Mouse (Mus musculus): Measurements from ENCODE around the gene Gnl2. TPM values are rescaled to one million over a fixed set of nuclear protein-coding genes. Genes with fewer than 3 reads are reported as not detected.

The Gnl2 gene
- polyA plus RNA-seq, 2 experiments: 74.1 to 94.7 TPM

GRCm38 (mm10) chr4:125056476-125056875 lies 40.1 kb downstream of the Gnl2 start:
- 28% methylated on average over 4 of the region's 4 CpGs for WGBS
- H3K27ac ChIP-seq (replicated peaks; ENCODE audit: low read depth, low read length): no peak overlapping the region; the same call in 1 of the 2 replicates
- ATAC-seq (ENCODE audit: low FRiP score, low read depth): no peak

GRCm38 (mm10) chr4:125057273-125057672 lies 40.9 kb downstream of the Gnl2 start:
- H3K9ac ChIP-seq (ENCODE audit: low read depth, low read length, severe bottlenecking): no peak overlapping the region
- no peak for DNase-seq (ENCODE audit: low spot score)
- no peaks in the 10 kb centered on the region for H3K9me3 ChIP-seq (ENCODE audit: control insufficient read depth, low read length)
- ATAC-seq (ENCODE audit: low FRiP score, low read depth): no peak
- H3K27ac ChIP-seq (replicated peaks; ENCODE audit: low read depth, low read length): no peak overlapping the region
- H3K27me3 ChIP-seq (ENCODE audit: control insufficient read depth, insufficient read depth, low read length): no peaks in the 10 kb centered on the region
- peaks cover 36% of the 10 kb centered on the region for H3K36me3 ChIP-seq (ENCODE audit: control insufficient read depth, insufficient read depth, low read length)
- no peak for TF ChIP-seq POLR2A (IDR thresholded peaks at IDR 0.05; ENCODE audit: borderline replicate concordance, extremely low read depth, insufficient read depth, insufficient read length)
- H3K4me1 ChIP-seq (ENCODE audit: control insufficient read depth, insufficient read depth, low read length): peaks cover 9% of the 10 kb centered on the region; the same call in 1 of the 2 replicates
- no peak overlapping the region for H3K4me2 ChIP-seq (replicated peaks; ENCODE audit: low read depth, low read length, severe bottlenecking)
- WGBS: 32% methylated on average over 3 of the region's 3 CpGs
- H3K4me3 ChIP-seq (replicated peaks; ENCODE audit: low read length): no peak overlapping the region

More at GRCm38 (mm10) chr4:125056476-125056875, 40.1 kb downstream of the Gnl2 start:
- TF ChIP-seq POLR2A (IDR thresholded peaks at IDR 0.05; ENCODE audit: borderline replicate concordance, extremely low read depth, insufficient read depth, insufficient read length): no peak
- Histone ChIP-seq H3K4me3 (replicated peaks; ENCODE audit: low read length) (no peak overlapping the region), H3K4me2 (replicated peaks; ENCODE audit: low read depth, low read length, severe bottlenecking) (no peak overlapping the region), H3K9me3 (ENCODE audit: control insufficient read depth, low read length) (no peaks in the 10 kb centered on the region), H3K27me3 (ENCODE audit: control insufficient read depth, insufficient read depth, low read length) (no peaks in the 10 kb centered on the region), H3K36me3 (ENCODE audit: control insufficient read depth, insufficient read depth, low read length) (peaks cover 43% of the 10 kb centered on the region), H3K4me1 (ENCODE audit: control insufficient read depth, insufficient read depth, low read length) (peaks cover 9% of the 10 kb centered on the region; the same call in 1 of the 2 replicates), H3K9ac (ENCODE audit: low read depth, low read length, severe bottlenecking) (no peak overlapping the region)
- no peak for DNase-seq (ENCODE audit: low spot score)

GRCm38 (mm10) chr4:125058033-125058432 lies 41.6 kb downstream of the Gnl2 start:
- Histone ChIP-seq H3K4me3 (replicated peaks; ENCODE audit: low read length) (no peak overlapping the region), H3K27ac (replicated peaks; ENCODE audit: low read depth, low read length) (no peak overlapping the region), H3K36me3 (ENCODE audit: control insufficient read depth, insufficient read depth, low read length) (peaks cover 30% of the 10 kb centered on the region), H3K9me3 (ENCODE audit: control insufficient read depth, low read length) (no peaks in the 10 kb centered on the region), H3K4me2 (replicated peaks; ENCODE audit: low read depth, low read length, severe bottlenecking) (no peak overlapping the region), H3K9ac (ENCODE audit: low read depth, low read length, severe bottlenecking) (no peak overlapping the region), H3K4me1 (ENCODE audit: control insufficient read depth, insufficient read depth, low read length) (peaks cover 9% of the 10 kb centered on the region; the same call in 1 of the 2 replicates), H3K27me3 (ENCODE audit: control insufficient read depth, insufficient read depth, low read length) (no peaks in the 10 kb centered on the region)
- DNase-seq (ENCODE audit: low spot score): no peak
- no peak for ATAC-seq (ENCODE audit: low FRiP score, low read depth)
- TF ChIP-seq POLR2A (IDR thresholded peaks at IDR 0.05; ENCODE audit: borderline replicate concordance, extremely low read depth, insufficient read depth, insufficient read length): no peak
- WGBS: 41% methylated on average over 5 of the region's 5 CpGs

GRCm38 (mm10) chr4:125059025-125059424 lies 42.6 kb downstream of the Gnl2 start:
- no peak for TF ChIP-seq POLR2A (IDR thresholded peaks at IDR 0.05; ENCODE audit: borderline replicate concordance, extremely low read depth, insufficient read depth, insufficient read length)
- DNase-seq (ENCODE audit: low spot score) (peak; percentile 68), ATAC-seq (ENCODE audit: low FRiP score, low read depth) (peak; percentile 74; the same call in 1 of the 2 replicates)
- H3K27ac ChIP-seq (replicated peaks; ENCODE audit: low read depth, low read length): no peak overlapping the region
- 1% methylated on average over 8 of the region's 8 CpGs for WGBS
- H3K4me1 ChIP-seq (ENCODE audit: control insufficient read depth, insufficient read depth, low read length): peaks cover 9% of the 10 kb centered on the region; the same call in 1 of the 2 replicates
- H3K9ac ChIP-seq (ENCODE audit: low read depth, low read length, severe bottlenecking): no peak overlapping the region
- peak overlapping the region; percentile 35 for H3K4me2 ChIP-seq (replicated peaks; ENCODE audit: low read depth, low read length, severe bottlenecking)
- no peaks in the 10 kb centered on the region for H3K9me3 ChIP-seq (ENCODE audit: control insufficient read depth, low read length)
- H3K4me3 ChIP-seq (replicated peaks; ENCODE audit: low read length): no peak overlapping the region
- peaks cover 20% of the 10 kb centered on the region for H3K36me3 ChIP-seq (ENCODE audit: control insufficient read depth, insufficient read depth, low read length)
- no peaks in the 10 kb centered on the region for H3K27me3 ChIP-seq (ENCODE audit: control insufficient read depth, insufficient read depth, low read length)

- Histone ChIP-seq H3K27me3 (ENCODE audit: control insufficient read depth, insufficient read depth, low read length) (no peaks in the 10 kb centered on the region), H3K27ac (replicated peaks; ENCODE audit: low read depth, low read length) (no peak overlapping the region), H3K4me1 (ENCODE audit: control insufficient read depth, insufficient read depth, low read length) (peaks cover 9% of the 10 kb centered on the region), H3K9me3 (ENCODE audit: control insufficient read depth, low read length) (no peaks in the 10 kb centered on the region), H3K4me3 (replicated peaks; ENCODE audit: low read length) (no peak overlapping the region), H3K36me3 (ENCODE audit: control insufficient read depth, insufficient read depth, low read length) (peaks cover 9% of the 10 kb centered on the region), H3K9ac (ENCODE audit: low read depth, low read length, severe bottlenecking) (no peak overlapping the region), H3K4me2 (replicated peaks; ENCODE audit: low read depth, low read length, severe bottlenecking) (no peak overlapping the region)
- no peak for TF ChIP-seq POLR2A (IDR thresholded peaks at IDR 0.05; ENCODE audit: borderline replicate concordance, extremely low read depth, insufficient read depth, insufficient read length)
- no peak for ATAC-seq (ENCODE audit: low FRiP score, low read depth)
- no peak for DNase-seq (ENCODE audit: low spot score)
- WGBS: 66% methylated on average over 8 of the region's 8 CpGs
Observed at GRCm38 (mm10) chr4:125063829-125064228, 47.4 kb downstream of the Gnl2 start.
